Mouse (Mus musculus) bone marrow, adult 2 months (tissue): ENCODE results near the gene Psmd5.

Experiments
- CTCF ChIP-seq: fragments of 200-500 bp; IDR thresholded peaks from 2 replicates; pipeline ENCODE4 v1.5.1; 2011; ENCODE audit warnings: low read length, control low read depth; ENCODE audit not compliant: control insufficient read depth, insufficient read depth
- POLR2A ChIP-seq: fragments of 200-500 bp; IDR thresholded peaks from 2 replicates; pipeline ENCODE4 v1.6.1; 2011; ENCODE audit warnings: low read depth, mild to moderate bottlenecking, control low read depth, low read length, borderline replicate concordance; ENCODE audit not compliant: control insufficient read depth

DNA sequence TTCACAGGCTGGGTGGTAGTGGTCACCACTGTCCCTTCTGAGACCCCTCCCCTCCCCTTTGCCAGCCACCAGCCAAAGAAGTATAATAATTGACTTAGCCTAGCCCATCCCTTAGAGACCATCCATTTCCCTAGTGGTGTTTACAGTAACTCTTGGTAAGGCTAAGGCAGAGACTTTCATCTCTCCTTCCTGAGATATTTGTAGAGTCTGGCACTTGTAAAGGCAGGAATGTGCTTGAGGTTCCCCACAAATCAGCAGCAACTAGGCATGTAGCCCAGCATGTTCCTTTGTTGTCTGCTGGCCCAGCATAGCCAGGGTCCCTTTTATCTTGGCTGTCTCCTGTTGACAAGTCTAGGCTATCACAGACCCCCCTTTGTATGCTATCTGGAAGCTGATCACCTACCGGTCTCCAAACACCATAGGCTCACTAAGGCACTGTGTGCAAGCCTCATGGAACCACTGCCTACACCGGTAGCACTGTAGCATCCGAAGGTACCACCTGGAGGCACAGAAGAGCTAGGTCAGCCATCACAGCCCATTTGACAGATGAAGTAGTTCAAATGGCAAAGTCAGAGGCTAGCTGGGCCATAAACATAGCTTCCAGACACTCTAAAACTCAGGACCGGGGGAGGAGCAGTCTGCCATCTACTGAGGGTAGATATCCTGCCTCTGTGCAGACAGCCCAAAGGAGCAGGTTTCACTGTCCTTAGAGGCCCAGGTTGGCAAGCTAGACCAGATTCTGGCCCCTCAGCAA lies 29.1 kb upstream of the Psmd5 start:
- TF ChIP-seq CTCF (no peak), POLR2A (no peak)
